Mouse (Mus musculus) hindbrain, embryonic 16.5 days (tissue): ENCODE results near the gene Zfand2b. TPM values are rescaled to one million over a fixed set of nuclear protein-coding genes. Genes with fewer than 3 reads are reported as not detected.

ENCODE experiments used
- ATAC-seq: fragments of 200-750 bp; cut with Nextera tagmentation; 2 replicates; pipeline ENCODE4 v1.8.0; 2017; ENCODE audit warnings: moderate TSS enrichment, moderate library complexity
- H3K27ac ChIP-seq: fragments of 300-500 bp; sonication (generic); 2 replicates; pipeline ENCODE4 v1.5.1; 2014; ENCODE audit warnings: low read depth, mild to moderate bottlenecking, control low read depth, low read length, moderate library complexity
- H3K27me3 ChIP-seq: fragments of 300-500 bp; sonication (generic); replicated peaks from 2 replicates; pipeline ENCODE4 v1.6.1; 2014; ENCODE audit warnings: low read length; ENCODE audit not compliant: control insufficient read depth, insufficient read depth
- H3K36me3 ChIP-seq: fragments of 300-500 bp; sonication (generic); 2 replicates; pipeline ENCODE4 v1.6.1; 2014; ENCODE audit warnings: mild to moderate bottlenecking, low read length, moderate library complexity, mixed read lengths; ENCODE audit not compliant: control insufficient read depth, insufficient read depth
- H3K4me1 ChIP-seq: fragments of 300-500 bp; sonication (generic); 2 replicates; pipeline ENCODE4 v1.6.1; 2014; ENCODE audit warnings: low read depth, low read length; ENCODE audit not compliant: control insufficient read depth, insufficient read depth
- H3K4me2 ChIP-seq: fragments of 300-500 bp; sonication (generic); 2 replicates; pipeline ENCODE4 v1.6.1; 2014; ENCODE audit warnings: mild to moderate bottlenecking, low read length, control low read depth, moderate library complexity
- H3K4me3 ChIP-seq: fragments of 300-500 bp; sonication (generic); 2 replicates; pipeline ENCODE4 v1.5.1; 2014; ENCODE audit warnings: mild to moderate bottlenecking, low read length, control low read depth, moderate library complexity
- H3K9ac ChIP-seq: fragments of 300-500 bp; sonication (generic); 2 replicates; pipeline ENCODE4 v1.6.1; 2014; ENCODE audit warnings: low read depth, mild to moderate bottlenecking, control low read depth, low read length, moderate library complexity
- H3K9me3 ChIP-seq: fragments of 300-500 bp; sonication (generic); 2 replicates; pipeline ENCODE4 v1.6.1; 2014; ENCODE audit warnings: mild to moderate bottlenecking, low read length, moderate library complexity; ENCODE audit not compliant: control insufficient read depth
- WGBS: fragments of 180-500 bp; shearing (Covaris S2); extraction: QIAGEN DNeasy Blood & Tissue Kit; methylation state at CpG from one replicate; pipeline ENCODE4 v1.1.7; 2014; 5-methylcytosine and 5-hydroxymethylcytosine counted together
- polyA plus RNA-seq: library from polyadenylated mRNA; unstranded; fragments of >200 nt; fragmentation: Nextera tagmentation; extraction: Ambion mirVana; gene quantifications from 2 replicates; pipeline ENCODE4 v1.2.1, GENCODE M21; 2015

Zfand2b gene
- polyA plus RNA-seq: 39.9 and 43.4 TPM in 2 replicates

GRCm38 (mm10) chr1:75168472-75169464 is at the start of gene Zfand2b:
Gene Zfand2b (plus strand): TSS chr1:75168646.
- Histone ChIP-seq H3K4me1 (peaks cover 15% of the 10 kb centered on the region), H3K9ac (peak within 1 kb of the TSS; percentile 84), H3K4me2 (peak within 1 kb of the TSS; percentile 84), H3K27ac (peak within 1 kb of the TSS; percentile 92), H3K9me3 (no peaks in the 10 kb centered on the region), H3K27me3 (no peaks in the 10 kb centered on the region), H3K4me3 (peak within 1 kb of the TSS; percentile 77), H3K36me3 (peaks cover 23% of the 10 kb centered on the region)
- peak; percentile 97 for ATAC-seq
- WGBS: 1% methylated on average over 59 of the region's 59 CpGs

- no peak overlapping the region for H3K4me2 ChIP-seq
- no peaks in the 10 kb centered on the region for H3K9me3 ChIP-seq
- H3K36me3 ChIP-seq: no peaks in the 10 kb centered on the region
- H3K27me3 ChIP-seq: no peaks in the 10 kb centered on the region
- H3K27ac ChIP-seq: no peak overlapping the region
- H3K4me1 ChIP-seq: peaks cover 4% of the 10 kb centered on the region
- 83% methylated on average over 3 of the region's 3 CpGs for WGBS
- no peak for ATAC-seq
- no peak overlapping the region for H3K4me3 ChIP-seq
- H3K9ac ChIP-seq: no peak overlapping the region
Observed at GRCm38 (mm10) chr1:75122211-75122610, 46.2 kb upstream of the Zfand2b start.

GRCm38 (mm10) chr1:75124346-75125321 is 43.8 kb upstream of the Zfand2b start, which contains the start of gene Nhej1:
Gene Nhej1 (minus strand): TSS chr1:75125200.
- under 1% methylated on average over 56 of the region's 56 CpGs for WGBS
- peak within 1 kb of the TSS; percentile 96 for H3K27ac ChIP-seq

GRCm38 (mm10) chr1:75125418-75125817 is 43.0 kb upstream of the Zfand2b start:
- peak overlapping the region; percentile 74 for H3K4me3 ChIP-seq
- peak overlapping the region; percentile 69 for H3K4me2 ChIP-seq
- H3K9ac ChIP-seq: peak overlapping the region; percentile 75; the same call in 1 of the 2 replicates
- no peak for ATAC-seq
- whole genome bisulfite sequencing: 35% methylated on average over 5 of the region's 5 CpGs
- peaks cover 4% of the 10 kb centered on the region for H3K4me1 ChIP-seq
- H3K9me3 ChIP-seq: no peaks in the 10 kb centered on the region
- H3K27me3 ChIP-seq: no peaks in the 10 kb centered on the region
- H3K27ac ChIP-seq: peak overlapping the region; percentile 96; the same call in 1 of the 2 replicates
- no peaks in the 10 kb centered on the region for H3K36me3 ChIP-seq

More at GRCm38 (mm10) chr1:75124346-75125321, 43.8 kb upstream of the Zfand2b start, which contains the start of gene Nhej1:
- H3K27me3 ChIP-seq: no peaks in the 10 kb centered on the region
- peaks cover 4% of the 10 kb centered on the region for H3K4me1 ChIP-seq
- H3K36me3 ChIP-seq: no peaks in the 10 kb centered on the region
- H3K9ac ChIP-seq: peak within 1 kb of the TSS; percentile 75
- H3K4me3 ChIP-seq: peak within 1 kb of the TSS; percentile 74
- H3K4me2 ChIP-seq: peak within 1 kb of the TSS; percentile 69
- H3K9me3 ChIP-seq: no peaks in the 10 kb centered on the region
- ATAC-seq: peak; percentile 96

GRCm38 (mm10) chr1:75128641-75129040 is 39.8 kb upstream of the Zfand2b start:
- Histone ChIP-seq H3K27me3 (no peaks in the 10 kb centered on the region), H3K36me3 (no peaks in the 10 kb centered on the region), H3K4me2 (no peak overlapping the region), H3K9me3 (no peaks in the 10 kb centered on the region), H3K9ac (no peak overlapping the region), H3K27ac (no peak overlapping the region), H3K4me3 (no peak overlapping the region), H3K4me1 (peaks cover 4% of the 10 kb centered on the region)
- 83% methylated on average over 3 of the region's 3 CpGs for WGBS
- ATAC-seq: no peak

GRCm38 (mm10) chr1:75133421-75134207 is 34.8 kb upstream of the Zfand2b start, which contains the start of gene Slc23a3:
Gene Slc23a3 (minus strand): TSS chr1:75133890.
- peaks cover 32% of the 10 kb centered on the region for H3K36me3 ChIP-seq
- no peaks in the 10 kb centered on the region for H3K27me3 ChIP-seq
- no peak within 1 kb of the TSS for H3K9ac ChIP-seq
- no peak within 1 kb of the TSS for H3K4me2 ChIP-seq
- no peak within 1 kb of the TSS for H3K4me3 ChIP-seq
- no peak for ATAC-seq
- no peaks in the 10 kb centered on the region for H3K4me1 ChIP-seq
- no peaks in the 10 kb centered on the region for H3K9me3 ChIP-seq
- no peak within 1 kb of the TSS for H3K27ac ChIP-seq
- 67% methylated on average over 12 of the region's 12 CpGs for WGBS

DNA sequence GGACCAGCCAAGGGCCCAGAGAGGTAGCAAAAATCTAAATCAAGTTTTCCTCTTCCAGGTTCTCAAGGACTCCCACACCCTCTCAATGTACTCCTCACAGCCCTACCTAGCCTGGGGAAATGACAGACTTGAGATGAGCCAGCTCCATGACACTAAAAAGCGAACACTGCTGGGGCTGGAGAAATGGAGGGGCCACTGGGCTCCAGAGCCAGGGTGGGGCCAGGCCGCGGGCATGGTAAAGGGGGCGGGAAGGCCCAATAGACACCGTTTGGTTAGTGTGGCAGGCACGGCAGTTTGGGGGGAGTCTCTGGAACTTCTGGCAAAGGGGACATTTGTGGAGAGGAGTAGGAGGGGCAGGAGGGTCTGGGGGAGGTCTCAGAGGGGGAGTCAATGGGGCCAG is 32.2 kb upstream of the Zfand2b start:
- Histone ChIP-seq H3K9ac (no peak overlapping the region), H3K4me1 (peaks cover 16% of the 10 kb centered on the region), H3K4me3 (no peak overlapping the region), H3K27me3 (no peaks in the 10 kb centered on the region), H3K9me3 (no peaks in the 10 kb centered on the region), H3K36me3 (peaks cover 35% of the 10 kb centered on the region), H3K4me2 (no peak overlapping the region), H3K27ac (no peak overlapping the region)
- no peak for ATAC-seq
- WGBS: 90% methylated on average over 6 of the region's 6 CpGs

GRCm38 (mm10) chr1:75136730-75137129 is 31.7 kb upstream of the Zfand2b start:
- no peak overlapping the region for H3K9ac ChIP-seq
- H3K4me1 ChIP-seq: peaks cover 16% of the 10 kb centered on the region
- H3K27ac ChIP-seq: no peak overlapping the region
- peaks cover 35% of the 10 kb centered on the region for H3K36me3 ChIP-seq
- H3K9me3 ChIP-seq: no peaks in the 10 kb centered on the region
- no peaks in the 10 kb centered on the region for H3K27me3 ChIP-seq
- H3K4me2 ChIP-seq: no peak overlapping the region
- WGBS: 80% methylated on average over 3 of the region's 3 CpGs
- no peak overlapping the region for H3K4me3 ChIP-seq
- ATAC-seq: no peak
